Mouse (Mus musculus): ENCODE results near the gene Tmem232. TPM values are rescaled to one million over a fixed set of nuclear protein-coding genes. Genes with fewer than 3 reads are reported as not detected.

Tmem232 gene
- not detected for polyA plus RNA-seq (2017; shearing (Covaris generic))

GRCm38 (mm10) chr17:65540441-65541272 lies at the start of gene Tmem232:
TSS of gene Tmem232 (minus strand) at chr17:65540782.

Other genes with a start within 250 kb of the Tmem232 start
- gene Vapa, start 72.8 kb upstream of the Tmem232 start, polyA plus RNA-seq (2017; shearing (Covaris generic)): 38.2 TPM
- not detected for gene Txndc2, start 101.4 kb upstream of the Tmem232 start, polyA plus RNA-seq (2017; shearing (Covaris generic))
- 4.6 TPM for gene Rab31, start 232.0 kb upstream of the Tmem232 start, polyA plus RNA-seq (2017; shearing (Covaris generic))
- gene Ppp4r1, start 241.8 kb upstream of the Tmem232 start, polyA plus RNA-seq (2017; shearing (Covaris generic)): 28.9 TPM